Mouse (Mus musculus) stomach, embryonic 14.5 days (tissue): Measurements from ENCODE around the gene Cdh20. TPM values are rescaled to one million over a fixed set of nuclear protein-coding genes. Genes with fewer than 3 reads are reported as not detected.

Source experiments
- ATAC-seq: fragments of 200-750 bp; cut with Nextera tagmentation; 2 replicates; pipeline ENCODE4 v1.8.0; 2017; ENCODE audit warnings: low read depth, moderate TSS enrichment; ENCODE audit not compliant: insufficient number of reproducible peaks, insufficient read depth, low FRiP score
- H3K27ac ChIP-seq: fragments of 300-500 bp; sonication (generic); 2 replicates; pipeline ENCODE4 v1.5.1; 2014; ENCODE audit warnings: mild to moderate bottlenecking, low read length, moderate library complexity, mixed read lengths
- H3K27me3 ChIP-seq: fragments of 300-500 bp; sonication (generic); 2 replicates; pipeline ENCODE4 v1.6.1; 2014; ENCODE audit warnings: low read length, control low read depth, mixed read lengths; ENCODE audit not compliant: control insufficient read depth, insufficient read depth
- H3K36me3 ChIP-seq: fragments of 300-500 bp; sonication (generic); 2 replicates; pipeline ENCODE4 v1.6.1; 2014; ENCODE audit warnings: mild to moderate bottlenecking, control low read depth, low read length, moderate library complexity, mixed read lengths; ENCODE audit not compliant: control insufficient read depth, insufficient read depth
- H3K4me1 ChIP-seq: fragments of 300-500 bp; sonication (generic); 2 replicates; pipeline ENCODE4 v1.6.1; 2014; ENCODE audit warnings: low read length, control low read depth, mixed read lengths; ENCODE audit not compliant: control insufficient read depth, insufficient read depth
- H3K4me2 ChIP-seq: fragments of 300-500 bp; sonication (generic); replicated peaks from 2 replicates; pipeline ENCODE4 v1.6.1; 2014; ENCODE audit warnings: low read depth, low read length, control low read depth
- H3K4me3 ChIP-seq: fragments of 300-500 bp; sonication (generic); 2 replicates; pipeline ENCODE4 v1.5.1; 2014; ENCODE audit warnings: low read depth, low read length, control low read depth
- H3K9ac ChIP-seq: fragments of 300-500 bp; sonication (generic); replicated peaks from 2 replicates; pipeline ENCODE4 v1.6.1; 2014; ENCODE audit warnings: low read depth, mild to moderate bottlenecking, control low read depth, low read length, moderate library complexity, mixed read lengths
- H3K9me3 ChIP-seq: fragments of 300-500 bp; sonication (generic); 2 replicates; pipeline ENCODE4 v1.6.1; 2016; ENCODE audit warnings: low read depth, low read length, control low read depth; ENCODE audit not compliant: control insufficient read depth
- WGBS: fragments of 180-500 bp; shearing (Covaris S2); extraction: QIAGEN DNeasy Blood & Tissue Kit; methylation state at CpG from one replicate; pipeline ENCODE4 v1.1.7; 2014; 5-methylcytosine and 5-hydroxymethylcytosine counted together
- polyA plus RNA-seq: library from polyadenylated mRNA; unstranded; fragments of >200 nt; fragmentation: Nextera tagmentation; extraction: Ambion mirVana; gene quantifications from 2 replicates; pipeline ENCODE4 v1.2.1, GENCODE M21; 2014

Gene Cdh20
- polyA plus RNA-seq, 1 experiment from 2014 or later = 0.19 TPM

DNA sequence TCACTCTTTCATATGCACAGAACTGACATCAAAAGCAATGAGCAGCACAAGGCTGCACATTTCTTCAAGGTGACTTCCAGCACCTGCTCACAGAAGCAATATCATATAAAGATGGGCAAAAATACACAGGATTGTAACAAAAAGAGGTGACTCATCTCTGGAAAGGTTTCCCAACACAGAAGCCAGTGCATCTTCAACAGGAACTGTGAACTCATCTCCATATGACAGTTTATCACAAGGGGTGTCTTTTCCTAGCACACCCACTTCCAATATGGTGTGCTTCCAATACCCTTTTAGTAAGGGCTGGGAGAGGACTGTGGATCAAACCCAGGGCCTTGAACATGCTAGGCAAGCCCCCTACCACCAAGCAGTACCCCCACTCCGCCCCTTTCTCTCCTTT lies 211.9 kb downstream of the Cdh20 start:
- H3K9ac ChIP-seq = no peak overlapping the region
- 83% methylated on average over 1 of the region's 1 CpGs for WGBS
- no peak overlapping the region for H3K4me3 ChIP-seq
- no peaks in the 10 kb centered on the region for H3K4me1 ChIP-seq
- ATAC-seq = no peak
- H3K27me3 ChIP-seq = no peaks in the 10 kb centered on the region
- H3K27ac ChIP-seq = no peak overlapping the region
- no peak overlapping the region for H3K4me2 ChIP-seq
- no peaks in the 10 kb centered on the region for H3K9me3 ChIP-seq
- no peaks in the 10 kb centered on the region for H3K36me3 ChIP-seq

DNA sequence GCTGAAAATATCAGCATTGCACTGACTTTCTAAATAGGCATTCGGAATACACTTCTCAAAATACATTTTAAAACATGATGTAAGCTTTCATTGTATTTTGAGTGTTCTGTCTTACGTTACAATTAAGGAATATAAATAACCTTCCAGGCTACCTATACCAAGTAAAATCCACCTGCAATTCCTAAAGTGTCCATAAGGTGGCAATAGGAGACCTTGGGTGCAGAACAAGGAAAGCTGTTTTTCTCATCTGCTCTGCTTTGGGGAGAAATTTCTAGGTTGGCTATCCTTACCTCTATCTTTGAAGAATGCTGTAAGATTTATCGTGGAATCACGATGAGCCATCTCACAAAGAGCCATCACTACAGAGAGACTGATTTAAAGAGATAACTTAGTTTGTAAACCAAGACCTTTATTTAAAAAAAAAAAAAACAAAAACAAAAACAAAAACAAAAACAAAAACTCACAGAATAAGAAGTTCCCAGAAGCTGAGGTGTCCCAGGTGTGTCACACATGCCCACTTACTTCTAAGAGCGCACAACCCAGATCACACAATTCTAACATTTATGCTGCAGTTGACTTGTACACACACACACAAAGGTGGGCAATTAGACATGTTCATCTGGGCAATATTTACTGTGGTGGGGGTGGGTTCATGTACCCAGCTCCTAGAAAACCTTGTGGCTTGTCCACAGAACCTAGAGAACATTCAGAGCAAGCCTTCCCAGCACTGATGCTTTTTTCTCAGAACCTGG lies 218.1 kb downstream of the Cdh20 start:
- ATAC-seq = no peak; the same call in 1 of the 2 replicates
- no peaks in the 10 kb centered on the region for H3K9me3 ChIP-seq
- no peak overlapping the region for H3K9ac ChIP-seq
- H3K27ac ChIP-seq = no peak overlapping the region
- no peak overlapping the region for H3K4me2 ChIP-seq
- no peaks in the 10 kb centered on the region for H3K4me1 ChIP-seq
- WGBS = 26% methylated on average over 5 of the region's 5 CpGs
- H3K36me3 ChIP-seq = no peaks in the 10 kb centered on the region
- no peak overlapping the region for H3K4me3 ChIP-seq
- no peaks in the 10 kb centered on the region for H3K27me3 ChIP-seq

DNA sequence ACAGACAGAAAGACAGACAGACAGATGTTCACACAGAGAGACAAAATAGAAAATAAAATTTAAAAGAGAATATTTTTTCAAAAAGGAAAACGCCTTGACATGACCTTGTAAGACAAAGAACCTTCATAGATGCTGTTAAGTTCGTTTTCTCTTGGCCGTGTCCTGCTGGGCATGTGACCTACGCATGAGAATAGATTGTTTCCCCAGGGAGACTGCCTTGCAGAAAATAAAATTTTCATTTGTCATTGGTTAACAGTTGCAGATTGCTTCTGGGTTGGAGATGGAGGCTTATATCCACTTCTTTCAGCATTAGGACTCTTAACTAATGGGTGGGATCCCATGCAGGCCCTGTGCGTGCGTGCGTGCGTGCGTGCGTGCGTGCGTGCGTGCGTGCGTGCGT lies 219.2 kb downstream of the Cdh20 start:
- WGBS = 91% methylated on average over 16 of the region's 16 CpGs

DNA sequence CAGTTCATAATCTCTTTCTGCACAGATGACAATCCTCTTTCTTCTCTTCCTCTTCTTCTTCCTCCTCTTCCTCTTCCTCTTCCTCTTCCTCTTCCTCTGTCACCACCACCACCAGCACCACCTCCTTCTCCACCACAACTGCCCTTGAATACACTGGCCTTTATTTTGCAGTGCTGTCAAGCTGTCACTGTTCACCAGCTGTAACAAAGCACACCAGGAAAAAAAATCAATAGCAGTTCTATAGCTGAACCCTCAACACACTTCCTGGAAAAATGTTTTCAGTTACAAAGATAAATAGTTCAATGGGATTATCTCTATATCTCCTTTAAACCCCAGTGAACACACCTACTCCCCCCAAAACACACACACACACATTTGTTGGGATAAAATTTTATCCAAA lies 224.1 kb downstream of the Cdh20 start:
- ATAC-seq = peak; percentile 81
- Histone ChIP-seq H3K9ac (no peak overlapping the region), H3K4me3 (no peak overlapping the region), H3K4me2 (no peak overlapping the region), H3K27ac (no peak overlapping the region), H3K27me3 (no peaks in the 10 kb centered on the region), H3K9me3 (no peaks in the 10 kb centered on the region), H3K36me3 (no peaks in the 10 kb centered on the region), H3K4me1 (no peaks in the 10 kb centered on the region)

More for the DNA sequence above, 219.2 kb downstream of the Cdh20 start:
- ATAC-seq = no peak
- no peaks in the 10 kb centered on the region for H3K27me3 ChIP-seq
- no peaks in the 10 kb centered on the region for H3K36me3 ChIP-seq
- H3K4me2 ChIP-seq = no peak overlapping the region
- no peaks in the 10 kb centered on the region for H3K4me1 ChIP-seq
- no peak overlapping the region for H3K27ac ChIP-seq
- H3K9me3 ChIP-seq = no peaks in the 10 kb centered on the region
- no peak overlapping the region for H3K4me3 ChIP-seq
- H3K9ac ChIP-seq = no peak overlapping the region

DNA sequence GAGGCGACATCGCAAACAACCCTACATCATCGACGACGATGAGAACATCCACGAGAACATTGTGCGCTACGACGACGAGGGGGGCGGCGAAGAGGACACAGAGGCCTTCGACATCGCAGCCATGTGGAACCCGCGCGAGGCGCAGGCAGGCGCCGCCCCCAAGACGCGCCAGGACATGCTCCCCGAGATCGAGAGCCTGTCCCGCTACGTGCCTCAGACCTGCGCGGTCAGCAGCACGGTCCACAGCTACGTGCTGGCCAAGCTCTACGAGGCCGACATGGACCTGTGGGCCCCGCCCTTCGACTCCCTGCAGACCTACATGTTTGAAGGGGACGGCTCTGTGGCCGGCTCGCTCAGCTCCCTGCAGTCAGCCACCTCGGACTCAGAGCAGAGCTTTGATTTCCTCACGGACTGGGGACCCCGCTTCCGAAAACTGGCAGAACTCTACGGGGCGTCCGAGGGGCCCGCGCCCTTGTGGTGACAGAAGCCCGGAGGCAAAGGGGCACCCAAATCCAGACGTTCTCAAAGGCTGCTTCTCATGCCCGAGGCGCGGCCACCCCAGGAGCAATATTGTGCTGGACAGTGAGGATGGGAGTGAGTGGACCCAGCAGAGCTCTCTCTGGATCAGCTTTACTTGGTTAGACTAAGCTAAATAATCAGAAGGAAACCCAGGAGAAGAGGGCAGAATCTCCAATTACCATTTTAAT lies 225.7 kb downstream of the Cdh20 start:
- Histone ChIP-seq H3K4me1 (no peaks in the 10 kb centered on the region), H3K36me3 (no peaks in the 10 kb centered on the region), H3K9me3 (no peaks in the 10 kb centered on the region), H3K4me2 (peak overlapping the region; percentile 86), H3K27ac (no peak overlapping the region), H3K27me3 (no peaks in the 10 kb centered on the region), H3K4me3 (peak overlapping the region; percentile 38), H3K9ac (peak overlapping the region; percentile 25; the same call in 1 of the 2 replicates)
- 10% methylated on average over 51 of the region's 51 CpGs for WGBS
- ATAC-seq = peak; percentile 84

DNA sequence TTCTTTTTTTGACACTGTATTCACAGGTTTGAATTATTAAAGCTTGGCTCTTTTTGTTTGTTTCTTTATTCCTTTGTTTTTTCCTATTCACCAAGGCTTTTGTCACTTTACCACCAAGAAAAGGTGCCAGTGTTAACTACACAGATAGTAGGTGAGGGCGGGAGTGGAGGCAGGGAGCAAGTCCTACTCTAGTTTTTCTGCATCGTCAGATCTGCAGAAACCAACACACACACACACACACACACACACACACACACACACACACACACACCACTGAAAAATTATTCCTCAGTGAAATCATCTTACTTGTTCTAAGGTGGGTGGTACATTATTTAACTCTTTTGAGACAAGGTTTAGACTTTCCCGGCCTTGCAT lies 226.3 kb downstream of the Cdh20 start:
- 63% methylated on average over 3 of the region's 3 CpGs for WGBS
- no peak overlapping the region for H3K27ac ChIP-seq
- H3K4me1 ChIP-seq = no peaks in the 10 kb centered on the region
- H3K4me2 ChIP-seq = peak overlapping the region; percentile 86; the same call in 1 of the 2 replicates
- H3K9me3 ChIP-seq = no peaks in the 10 kb centered on the region
- no peak for ATAC-seq
- no peaks in the 10 kb centered on the region for H3K36me3 ChIP-seq
- H3K4me3 ChIP-seq = no peak overlapping the region; the same call in 1 of the 2 replicates
- H3K27me3 ChIP-seq = no peaks in the 10 kb centered on the region
- no peak overlapping the region; the same call in 1 of the 2 replicates for H3K9ac ChIP-seq

DNA sequence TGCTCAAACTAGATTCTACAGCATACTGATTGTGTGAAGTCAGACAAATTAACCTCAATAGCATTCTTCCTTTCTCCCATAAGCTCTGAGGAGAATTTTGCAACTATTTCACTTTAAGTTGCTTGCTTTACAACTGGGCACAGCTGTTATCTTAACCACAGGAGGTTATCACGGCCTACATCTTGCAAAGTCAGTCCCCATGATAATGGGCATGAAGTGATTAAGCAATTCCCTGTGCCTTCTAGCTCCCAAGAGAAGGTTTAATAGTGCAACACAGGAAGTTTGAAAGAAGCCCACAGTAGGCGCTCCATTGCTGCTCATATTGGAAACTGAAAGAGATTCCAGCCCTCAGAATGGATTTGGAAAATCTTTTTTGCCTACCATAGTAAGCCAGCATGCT lies 229.5 kb downstream of the Cdh20 start:
- Histone ChIP-seq H3K4me2 (no peak overlapping the region), H3K36me3 (no peaks in the 10 kb centered on the region)

DNA sequence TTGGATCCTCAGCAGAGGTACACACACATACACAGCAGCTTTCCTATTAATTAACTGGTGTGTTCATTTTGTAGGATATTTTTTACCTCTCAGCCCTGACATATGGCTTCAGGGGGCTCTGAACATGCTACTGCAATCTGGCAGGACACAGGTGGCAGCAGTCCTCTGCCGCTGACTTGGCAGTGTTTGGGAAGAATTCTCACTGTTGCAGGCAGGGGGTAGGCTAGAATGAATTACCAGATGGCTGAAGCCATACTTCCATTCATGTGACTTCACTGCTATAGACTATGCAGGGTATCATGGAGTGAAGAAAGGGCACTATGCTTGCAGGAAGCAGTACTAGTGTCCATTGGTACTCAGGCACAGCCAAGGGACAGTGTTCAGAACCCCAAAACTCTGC lies 233.8 kb downstream of the Cdh20 start:
- WGBS = 66% methylated on average over 1 of the region's 1 CpGs
- Histone ChIP-seq H3K36me3 (no peaks in the 10 kb centered on the region), H3K27ac (no peak overlapping the region), H3K9ac (no peak overlapping the region), H3K27me3 (no peaks in the 10 kb centered on the region), H3K4me2 (no peak overlapping the region), H3K4me3 (no peak overlapping the region), H3K9me3 (no peaks in the 10 kb centered on the region), H3K4me1 (no peaks in the 10 kb centered on the region)
- ATAC-seq = no peak

More for the DNA sequence above, 229.5 kb downstream of the Cdh20 start:
- no peaks in the 10 kb centered on the region for H3K27me3 ChIP-seq
- no peaks in the 10 kb centered on the region for H3K9me3 ChIP-seq
- WGBS = 67% methylated on average over 2 of the region's 2 CpGs
- no peak overlapping the region for H3K9ac ChIP-seq
- H3K27ac ChIP-seq = no peak overlapping the region
- ATAC-seq = no peak
- H3K4me3 ChIP-seq = no peak overlapping the region
- H3K4me1 ChIP-seq = no peaks in the 10 kb centered on the region
